Mouse (Mus musculus) left cerebral cortex, postnatal 25 days (tissue): ENCODE measurements around the gene Abca8a. TPM values are rescaled to one million over a fixed set of nuclear protein-coding genes. Genes with fewer than 3 reads are reported as not detected.
"Not testable (repeated sequence)": the region's sequence is repeated elsewhere in the genome, so short reads cannot be mapped to it uniquely, and the experiment has no call there.

ENCODE experiments used
- DNase-seq, 2 experiments: peaks; one replicate each; pipeline ENCODE4 v3.0.0; 2022; ENCODE audit warnings: low spot score in 2 of 2, mixed read lengths in 1 of 2
- intact Hi-C: fragments of 180-260 bp; cut with DNase I; formaldehyde crosslinking; loops from one replicate; pipeline ENCODE4 v1.15.1; 2025
- total RNA-seq, 2 experiments: library from RNA; stranded (reverse); gene quantifications; 2 replicates each; pipeline ENCODE4 v1.2.3; 2021

Abca8a gene
- total RNA-seq, 2 experiments from 2014 or later, result 3.3 to 4.1 TPM

DNA sequence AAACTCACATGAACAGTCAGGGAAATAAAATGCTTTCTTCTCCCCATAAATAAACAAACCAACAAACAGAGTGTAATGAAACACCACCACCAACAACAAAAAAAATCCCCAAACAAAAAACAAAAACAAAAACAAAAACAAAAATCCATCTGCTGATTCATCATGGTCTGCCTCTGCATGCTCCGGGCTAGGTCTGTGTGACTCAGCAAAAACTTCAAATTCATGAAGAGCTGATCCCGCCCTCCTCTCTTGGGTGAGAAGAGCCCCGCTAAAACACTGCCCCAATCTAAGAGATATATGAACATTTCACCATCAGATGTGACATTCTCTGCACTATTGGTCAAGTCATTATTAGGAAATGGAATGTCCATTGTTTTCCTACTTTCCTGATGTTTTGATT is 104.5 kb downstream of the Abca8a start:
- peak in 1 of 2 experiments; percentile 12 for DNase-seq
- intact Hi-C loops, result loop anchor here (5.0 kb wide), 1 partner anchor 151 kb away; no protein-coding TSS in a partner anchor

DNA sequence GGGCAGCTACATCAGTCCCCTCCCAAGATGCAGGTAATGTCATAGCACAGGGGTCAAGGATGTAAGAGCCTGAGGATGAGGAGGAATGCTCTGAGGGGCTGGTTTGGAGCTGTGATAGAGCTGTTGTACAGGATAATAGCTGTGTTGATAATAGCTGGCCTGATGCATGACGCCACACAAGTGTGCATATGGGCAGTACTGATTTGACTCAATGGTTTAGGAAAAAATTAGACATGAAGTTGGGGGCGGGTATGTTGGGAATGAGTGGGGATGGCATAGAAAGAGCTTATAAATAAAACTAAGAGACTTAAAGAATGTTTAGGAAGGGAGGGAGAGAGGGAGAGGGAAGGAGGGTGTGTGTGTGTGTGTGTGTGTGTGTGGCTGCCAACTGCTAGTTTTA is 105.5 kb downstream of the Abca8a start:
- no peak for DNase-seq
- intact Hi-C loops, result loop anchor here (5.0 kb wide), 1 partner anchor 152 kb away; no protein-coding TSS in a partner anchor

DNA sequence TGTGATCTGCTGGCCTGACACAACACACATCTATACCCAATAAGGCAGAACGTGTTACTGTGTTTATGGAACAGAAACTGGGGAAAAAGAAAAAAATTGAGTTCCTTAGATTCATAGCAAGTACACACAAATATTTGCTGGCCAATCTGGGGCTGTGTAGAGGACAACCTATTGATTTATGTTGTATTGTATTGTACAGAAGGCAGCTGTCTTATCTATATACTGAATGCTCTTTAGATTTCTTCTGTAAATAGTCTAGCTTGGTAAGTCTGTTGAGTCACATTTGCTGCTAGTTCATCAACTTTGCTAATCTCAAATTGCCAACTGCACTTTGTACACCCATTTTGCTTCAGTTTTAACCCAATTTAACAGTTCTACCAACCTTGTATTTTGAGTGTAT is 107.6 kb downstream of the Abca8a start:
- intact Hi-C loops, result no loop called here
- no peak for DNase-seq

DNA sequence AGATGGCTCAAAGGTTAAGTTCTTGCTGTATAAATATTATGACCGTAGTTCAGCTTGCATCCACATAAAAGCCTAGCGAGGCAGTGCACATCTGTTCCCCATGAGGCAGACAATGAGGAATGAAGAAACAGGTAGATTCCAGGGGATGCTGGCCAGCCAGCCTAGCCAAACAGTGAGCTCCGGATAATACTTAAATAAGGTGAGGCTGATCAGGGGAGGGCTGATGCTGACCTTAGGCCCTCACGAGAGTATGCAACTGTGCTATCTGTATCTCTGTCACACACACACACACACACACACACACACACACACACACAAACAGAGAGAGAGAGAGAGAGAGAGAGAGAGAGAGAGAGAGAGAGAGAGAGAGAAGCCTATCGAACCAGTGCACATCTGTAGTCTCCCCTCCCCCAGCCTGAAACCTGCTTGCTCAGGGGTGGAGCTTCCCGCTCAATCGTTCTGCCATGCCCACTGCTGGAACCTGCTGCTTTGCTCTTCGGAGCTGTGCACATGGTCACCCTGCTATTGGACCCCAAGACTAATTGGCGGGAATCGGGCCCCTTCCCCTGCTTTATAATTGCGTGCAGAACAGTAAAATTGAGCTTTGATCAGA is 108.2 kb downstream of the Abca8a start:
- intact Hi-C loops, DNase-seq: not testable (repeated sequence)

DNA sequence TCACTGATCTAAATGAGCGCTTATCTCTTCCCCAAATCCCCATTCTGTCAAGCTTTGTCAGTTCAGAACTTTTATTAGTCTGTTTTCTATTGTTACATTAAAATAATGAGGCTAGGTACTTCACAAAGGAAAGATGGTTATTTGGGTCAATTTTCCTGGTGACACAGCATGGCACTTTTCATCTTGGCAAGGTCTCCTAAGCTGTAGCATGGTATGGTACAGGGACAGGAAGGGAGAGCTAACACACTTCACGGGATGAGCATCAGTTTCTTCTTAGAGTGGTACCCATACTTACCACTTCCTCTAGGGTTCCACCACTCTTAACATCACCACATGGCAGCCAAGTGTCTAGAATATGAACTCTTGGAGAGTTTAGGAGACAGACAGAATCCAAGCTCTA is 113.9 kb downstream of the Abca8a start:
- intact Hi-C loops, result no loop called here
- DNase-seq, result no peak

Other genes with a start within 250 kb of the Abca8a start
- gene Abca8b, start 100.1 kb downstream of the Abca8a start, total RNA-seq, result 10 to 100 TPM in 1 of 2 experiments, 1 to 10 TPM in 1; 9.4 to 10.4 TPM
- 1 to 10 TPM; 7.2 to 7.9 TPM for gene Abca9, start 72.2 kb upstream of the Abca8a start, total RNA-seq
- 1 to 10 TPM; 1.2 to 1.4 TPM for gene Abca6, start 155.8 kb upstream of the Abca8a start, total RNA-seq
- gene Abca5, start 241.7 kb upstream of the Abca8a start, total RNA-seq, result 10 to 100 TPM; 45.0 to 48.3 TPM